Mouse (Mus musculus): ENCODE results near the gene Ripply2.

DNA sequence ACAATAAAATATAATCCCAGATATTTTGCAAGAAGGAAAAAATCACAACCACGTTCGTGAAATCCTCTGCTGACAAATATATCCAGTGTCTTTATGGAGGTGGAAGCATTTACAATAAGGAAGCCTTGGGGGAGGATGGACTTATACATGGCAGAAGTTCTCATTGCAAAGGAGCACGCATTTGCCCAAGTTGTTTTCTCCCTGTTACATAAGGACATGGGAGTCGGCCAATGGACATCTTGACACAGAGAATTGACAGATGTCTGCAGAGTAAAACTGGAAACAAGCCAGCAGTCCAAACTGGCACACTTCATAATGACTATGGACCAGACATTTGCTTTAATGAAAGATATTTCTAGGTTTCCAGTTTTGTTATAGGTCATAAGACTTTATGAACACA is 38.4 kb upstream of the Ripply2 start:
- no peak for TF ChIP-seq POLR2A (IDR thresholded peaks at IDR 0.05; ENCODE audit: control insufficient read depth, low read depth, low read length)
- no peak for TF ChIP-seq CTCF (IDR thresholded peaks at IDR 0.05; ENCODE audit: control insufficient read depth, insufficient read depth, insufficient replicate concordance, low read depth, low read length)

All from testis, adult 2 months (tissue).